Mouse (Mus musculus) left cerebral cortex, postnatal 10 days (tissue): ENCODE data around the gene Elp6. TPM values are rescaled to one million over a fixed set of nuclear protein-coding genes. Genes with fewer than 3 reads are reported as not detected.
"Not testable (repeated sequence)": the region's sequence is repeated elsewhere in the genome, so short reads cannot be mapped to it uniquely, and the experiment has no call there.

Source experiments
- DNase-seq, 2 experiments: peaks; one replicate each; pipeline ENCODE4 v3.0.0; 2021 to 2022; ENCODE audit warnings: low spot score in 2 of 2, mixed read lengths in 1 of 2; ENCODE audit errors: extremely low spot score in 1 of 2
- intact Hi-C: fragments of 180-260 bp; cut with DNase I; formaldehyde crosslinking; loops from one replicate; pipeline ENCODE4 v1.15.1; 2025
- total RNA-seq, 2 experiments: library from RNA; stranded (reverse); gene quantifications; 2 replicates each; pipeline ENCODE4 v1.2.3; 2021

The Elp6 gene
- total RNA-seq, 2 experiments from 2014 or later: 13.0 to 13.6 TPM

DNA sequence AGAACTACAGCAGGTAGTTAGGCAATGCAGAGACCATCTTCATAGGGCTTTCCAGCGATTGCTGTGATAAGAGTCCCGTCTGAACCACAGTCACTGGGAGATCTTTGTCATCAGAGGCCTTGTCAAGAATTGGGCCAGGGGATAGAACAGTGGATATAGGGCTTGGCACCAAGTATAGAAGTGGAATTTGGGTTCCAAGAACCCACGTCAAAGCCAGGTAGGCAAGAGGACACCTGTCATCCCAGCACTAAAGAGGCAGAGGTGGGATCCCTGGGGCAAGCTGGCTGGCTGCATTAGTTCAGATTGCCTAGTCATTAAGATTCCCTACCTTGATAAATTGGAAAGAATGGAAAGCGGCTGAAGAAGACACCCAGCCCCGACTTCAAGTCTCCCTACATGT lies 1.4 kb downstream of the Elp6 start:
- intact Hi-C loops: no loop called here
- no peak for DNase-seq

DNA sequence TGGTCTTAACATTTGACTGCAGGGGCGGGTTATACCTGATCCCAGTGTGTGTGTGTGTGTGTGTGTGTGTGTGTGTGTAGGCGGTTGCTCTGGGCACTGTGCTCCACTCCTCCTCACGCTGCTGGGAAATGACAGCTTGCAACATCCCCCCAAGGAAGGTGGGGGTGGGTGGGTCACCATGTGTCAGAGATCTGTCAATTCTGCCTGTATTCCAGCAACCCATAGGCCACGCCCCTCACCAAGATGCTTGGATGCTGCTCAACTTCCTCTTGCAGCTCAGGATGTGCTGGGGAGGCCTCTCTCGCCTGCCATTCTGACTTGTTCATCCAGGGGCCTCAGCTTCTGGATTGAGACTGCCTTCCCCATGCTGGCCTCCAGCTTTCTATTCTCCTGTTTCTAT lies 9.7 kb downstream of the Elp6 start:
- intact Hi-C loops: no loop called here
- no peak for DNase-seq

DNA sequence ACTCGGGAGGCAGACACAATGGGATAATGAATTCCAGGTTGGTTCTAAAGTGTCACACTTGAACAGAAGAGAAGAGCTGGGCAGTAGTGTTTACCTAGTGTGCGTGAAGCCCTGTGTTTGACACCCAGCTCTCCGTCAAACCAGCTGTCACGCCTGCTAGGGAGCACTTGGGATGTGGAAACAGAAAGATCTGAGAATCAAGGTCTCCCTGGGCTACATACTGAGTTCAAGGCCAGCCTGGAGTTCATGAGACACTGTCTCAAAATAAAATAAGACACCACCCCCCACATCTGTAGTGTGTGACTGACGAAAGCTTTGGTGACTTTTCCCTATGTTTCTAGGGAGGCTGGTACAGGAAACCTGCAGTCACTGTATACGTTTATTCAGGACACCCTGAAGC lies 10.4 kb downstream of the Elp6 start:
- no peak for DNase-seq
- intact Hi-C loops: no loop called here

DNA sequence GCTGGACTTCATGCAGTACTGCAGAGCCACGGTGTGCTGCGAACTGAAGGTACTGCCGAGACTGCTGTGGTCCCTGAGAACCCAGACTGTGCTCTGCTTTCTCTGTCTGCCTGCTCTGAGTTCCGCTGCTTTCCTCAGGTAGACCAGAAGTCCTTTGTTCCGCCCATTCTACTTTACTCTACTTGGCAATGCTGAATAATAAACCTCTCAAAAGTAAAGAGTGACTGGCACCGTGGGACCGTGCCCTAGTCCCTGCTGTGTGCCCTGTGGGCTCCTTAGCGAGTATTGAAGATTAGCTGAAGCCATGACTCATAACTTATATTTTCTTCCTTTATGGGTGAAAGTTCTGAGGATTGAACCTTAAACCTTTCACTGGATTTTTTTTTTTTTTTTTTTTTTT lies 10.9 kb downstream of the Elp6 start:
- no peak for DNase-seq
- intact Hi-C loops: no loop called here

DNA sequence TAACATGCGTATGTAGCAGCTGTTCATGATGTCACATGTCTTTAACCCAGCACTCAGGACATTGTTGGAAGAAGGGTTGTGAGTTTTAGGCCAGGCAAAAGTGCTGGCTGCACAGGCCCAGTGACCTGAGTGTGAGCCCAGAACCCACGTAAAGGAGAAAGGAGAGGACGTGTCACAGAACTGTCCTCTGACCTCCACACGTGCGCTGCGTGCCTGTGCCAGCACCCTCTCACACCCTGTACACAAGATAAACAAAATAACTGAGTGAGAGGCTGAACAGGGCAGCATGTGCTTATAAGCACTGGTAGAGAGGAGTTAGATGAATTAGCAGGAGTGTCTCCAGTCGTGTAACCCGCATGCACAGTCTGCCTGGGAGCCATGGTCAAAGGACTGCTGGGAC lies 11.5 kb downstream of the Elp6 start:
- intact Hi-C loops: no loop called here

DNA sequence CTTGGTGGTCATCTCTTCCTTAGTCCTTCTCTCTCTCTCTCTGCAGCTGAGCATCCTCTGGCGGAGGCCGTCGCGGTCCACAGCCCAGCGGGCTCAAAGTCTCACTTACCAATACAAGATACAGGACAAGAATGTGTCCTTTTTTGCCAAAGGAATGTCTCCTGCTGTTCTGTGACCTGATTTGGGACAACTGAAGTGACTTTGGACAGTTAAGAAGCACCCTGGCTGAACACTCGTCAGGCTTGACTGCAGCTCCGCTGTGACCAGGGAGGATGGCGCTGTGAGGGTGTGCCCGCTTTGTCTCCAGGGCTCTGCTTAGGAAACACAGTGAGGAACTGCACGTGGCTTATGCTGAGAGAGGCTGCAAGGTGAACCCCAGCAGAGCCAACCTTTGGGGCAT lies 15.8 kb downstream of the Elp6 start:
- DNase-seq: no peak
- intact Hi-C loops: no loop called here

More for the DNA sequence above, 11.5 kb downstream of the Elp6 start:
- no peak for DNase-seq

DNA sequence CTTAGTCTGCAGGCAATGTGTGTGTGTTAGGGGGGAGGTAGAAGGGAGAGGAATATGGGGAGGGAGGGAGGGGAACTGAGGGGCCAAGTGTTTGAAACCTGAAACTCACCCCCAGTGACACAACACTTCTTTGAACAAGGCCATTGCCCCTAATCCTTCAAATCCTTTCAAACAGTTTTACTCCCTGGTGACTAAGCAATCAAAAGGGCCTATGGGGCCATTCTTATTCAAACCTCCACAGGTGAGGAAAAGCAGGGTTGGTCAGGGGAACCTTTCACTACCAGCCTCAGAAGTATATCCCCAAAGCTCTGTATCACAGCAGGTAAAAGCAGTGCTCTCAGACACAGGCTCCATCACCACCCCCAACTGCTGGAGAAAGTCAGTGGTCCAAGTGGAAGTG lies 18.0 kb downstream of the Elp6 start:
- DNase-seq: no peak
- intact Hi-C loops: no loop called here

DNA sequence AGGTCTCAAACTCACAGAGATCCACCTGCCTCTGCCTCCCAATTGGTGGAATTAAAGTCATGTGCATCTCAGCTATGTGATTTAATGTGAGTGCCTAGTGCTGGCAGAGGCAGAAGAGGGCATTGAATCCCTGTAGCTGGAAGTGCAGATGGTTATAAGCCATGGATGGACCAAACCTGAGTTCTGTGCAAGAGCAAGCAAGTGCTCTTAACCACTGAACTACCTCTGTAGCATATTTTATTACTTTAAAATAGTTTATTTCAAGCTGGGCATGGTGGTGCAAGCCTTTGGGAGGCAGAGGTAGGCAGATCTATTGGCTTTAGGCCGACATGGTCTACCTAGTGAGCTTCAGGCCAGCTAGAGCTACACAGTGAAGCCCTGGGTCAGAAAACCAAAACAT lies 19.2 kb downstream of the Elp6 start:
- intact Hi-C loops: no loop called here
- no peak for DNase-seq

DNA sequence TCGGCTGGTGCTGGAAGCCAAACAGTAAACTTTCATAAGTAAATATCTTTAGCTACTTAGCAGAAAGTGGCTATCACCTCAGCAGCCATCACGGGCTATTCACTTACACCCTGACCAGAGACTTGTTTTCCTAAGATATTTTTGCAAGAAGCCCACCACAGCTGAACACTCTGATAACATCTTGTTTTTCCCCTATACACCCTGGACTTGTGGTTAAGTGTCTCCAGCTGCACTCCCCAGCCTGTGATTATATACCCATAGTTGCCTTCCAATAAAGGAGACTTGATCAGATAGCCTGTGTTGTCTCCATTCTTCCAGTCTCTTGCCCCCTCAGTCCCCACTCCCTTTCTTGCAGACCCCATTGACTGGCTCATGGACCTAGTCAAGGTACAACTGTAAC lies 23.2 kb downstream of the Elp6 start:
- DNase-seq: no peak
- intact Hi-C loops: no loop called here

DNA sequence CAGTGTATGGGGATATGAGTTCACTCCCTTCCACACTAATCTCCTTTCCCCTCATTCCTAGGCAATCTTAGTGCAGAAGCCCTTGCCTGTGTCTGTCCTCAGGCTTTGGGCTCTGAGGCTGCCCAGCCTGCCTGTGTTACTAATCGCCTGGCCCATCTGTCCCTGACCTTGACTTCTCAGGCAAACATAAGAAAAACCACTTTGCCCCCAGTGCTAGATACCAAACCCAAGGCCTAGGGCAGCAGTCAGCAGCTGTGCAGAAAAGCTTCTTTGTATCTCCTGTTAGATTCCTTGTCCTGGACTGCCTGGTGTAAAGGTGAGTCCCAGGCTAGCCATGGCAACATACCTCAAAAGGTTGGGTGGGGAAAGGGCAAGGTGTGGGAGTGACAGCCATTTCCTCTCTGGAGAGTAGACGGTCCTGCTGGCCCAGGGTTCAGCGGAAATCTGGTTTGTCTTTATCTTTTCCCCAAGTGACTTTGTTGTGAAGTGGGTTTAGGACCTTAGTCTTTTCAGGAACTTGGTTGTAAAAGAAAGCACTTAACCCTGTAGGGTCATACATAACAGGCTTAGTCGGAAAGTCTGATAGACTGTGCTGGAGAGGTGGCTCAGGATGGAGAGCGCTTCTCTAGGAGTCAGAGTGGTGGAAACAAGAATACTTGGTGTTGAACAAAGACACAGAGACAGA lies 24.1 kb downstream of the Elp6 start:
- no peak for DNase-seq
- intact Hi-C loops: no loop called here

DNA sequence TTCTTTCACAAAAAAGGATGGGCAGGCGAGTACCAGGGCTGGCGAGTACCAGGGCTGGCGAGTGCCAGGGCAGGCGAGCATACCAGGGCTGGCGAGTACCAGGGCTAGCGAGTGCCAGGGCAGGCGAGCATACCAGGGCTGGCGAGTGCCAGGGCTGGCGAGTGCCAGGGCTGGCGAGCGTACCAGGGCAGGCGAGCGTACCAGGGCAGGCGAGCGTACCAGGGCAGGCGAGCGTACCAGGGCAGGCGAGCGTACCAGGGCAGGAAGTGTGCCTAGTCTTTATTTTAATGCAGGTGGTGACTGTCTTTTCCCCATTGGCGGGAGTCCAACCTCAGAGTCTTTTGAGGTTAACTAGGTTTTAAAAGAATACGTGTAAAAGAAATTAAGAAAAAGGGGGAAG lies 24.7 kb downstream of the Elp6 start:
- intact Hi-C loops: no loop called here

DNA sequence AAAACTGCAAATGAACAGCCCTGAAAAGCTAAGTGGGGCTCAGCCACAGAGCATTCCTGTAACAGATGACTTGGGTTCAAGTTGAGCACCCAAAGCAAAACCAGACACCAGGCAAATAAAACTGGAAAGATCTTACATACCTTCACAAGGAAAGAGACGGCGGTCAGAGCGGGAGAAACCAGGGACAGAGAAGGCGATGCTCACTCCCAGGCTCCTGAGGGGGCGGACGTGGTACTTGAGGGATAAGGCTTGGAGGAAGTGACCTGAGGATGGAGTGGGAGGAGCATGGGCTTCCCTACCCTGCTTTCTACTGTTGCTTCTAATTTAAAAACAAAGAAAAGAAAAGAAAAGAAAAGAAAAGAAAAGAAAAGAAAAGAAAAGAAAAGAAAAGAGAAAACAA lies 25.4 kb downstream of the Elp6 start:
- no peak for DNase-seq
- intact Hi-C loops: no loop called here

More for the DNA sequence above, 24.7 kb downstream of the Elp6 start:
- DNase-seq: no peak

DNA sequence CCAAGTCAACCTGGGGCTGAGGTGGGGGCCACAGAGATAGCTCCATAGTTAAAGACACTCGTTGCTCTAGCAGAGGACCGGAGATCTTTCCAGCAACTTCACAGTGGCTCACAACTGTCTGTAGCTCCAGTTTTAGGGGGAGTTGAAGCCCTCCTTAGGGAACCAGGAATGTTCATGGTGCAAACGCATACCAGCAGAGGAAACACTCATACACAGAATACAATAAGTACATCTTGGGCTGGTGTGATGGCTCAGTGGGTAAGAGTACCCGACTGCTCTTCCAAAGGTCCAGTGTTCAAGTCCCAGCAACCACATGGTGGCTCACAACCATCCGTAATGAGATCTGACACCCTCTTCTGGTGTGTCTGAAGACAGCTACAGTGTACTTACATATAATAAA lies 25.9 kb downstream of the Elp6 start:
- intact Hi-C loops, DNase-seq: not testable (repeated sequence)

DNA sequence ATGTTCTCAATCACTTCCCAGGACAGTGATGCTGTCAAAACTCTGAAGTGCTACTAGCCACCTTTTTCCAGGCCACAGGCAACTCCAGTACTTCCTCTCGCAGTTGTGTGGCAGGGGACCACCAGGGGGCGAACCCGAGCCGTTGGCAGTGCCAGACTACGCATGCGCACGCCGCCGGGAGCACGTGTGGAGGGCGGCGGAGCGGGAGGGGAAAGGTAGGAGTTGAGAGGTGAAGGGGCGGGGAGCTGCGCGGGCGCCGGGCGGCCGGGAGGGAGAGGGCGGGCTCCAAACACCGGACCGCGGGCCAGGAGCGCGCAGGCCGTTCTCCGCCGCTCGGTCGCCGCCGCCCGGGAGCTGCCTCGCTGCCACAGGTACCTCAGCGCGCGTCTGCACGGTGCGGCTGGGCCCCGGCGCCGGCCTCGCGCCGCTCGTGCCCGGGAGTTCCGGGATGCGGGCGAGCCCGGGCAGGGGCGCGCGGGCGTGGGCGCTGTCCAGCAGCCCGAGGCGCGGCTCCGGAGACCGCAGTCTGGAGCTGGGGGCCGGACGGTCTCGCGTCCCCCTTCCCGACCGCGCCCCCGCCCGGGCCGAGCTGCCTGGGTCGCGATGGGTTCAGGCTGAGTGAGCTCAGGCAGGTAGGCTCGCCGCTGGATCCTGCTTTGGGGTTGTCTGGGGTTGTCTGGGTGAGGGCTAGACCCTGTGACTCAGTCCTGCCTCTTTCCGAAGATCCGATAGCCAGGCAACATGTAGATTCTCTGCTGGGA lies 28.3 kb downstream of the Elp6 start, which contains the start of gene Scap:
Gene Scap, plus strand, starts transcription at position 154 of the 761 bp plus-strand sequence.
- DNase-seq: peak; percentile 93 to 96
- intact Hi-C loops: no loop called here

DNA sequence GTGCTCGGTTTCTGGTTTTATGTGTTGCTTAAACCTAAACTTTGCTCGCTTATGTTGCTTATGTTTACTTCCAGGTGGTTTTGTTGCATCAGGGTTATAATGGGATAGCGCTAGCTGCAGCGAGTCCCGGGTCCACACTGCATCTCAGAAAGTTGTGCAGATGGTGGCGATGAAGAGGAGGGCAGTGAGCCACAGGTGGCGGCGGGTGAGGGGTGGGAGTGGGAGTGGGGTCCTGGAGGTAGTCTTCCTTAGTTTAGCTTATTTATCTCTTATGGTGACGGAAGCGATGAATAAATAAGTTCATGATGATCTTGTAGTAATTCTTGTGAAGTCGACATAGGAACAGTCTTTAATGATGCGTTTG lies 28.9 kb downstream of the Elp6 start:
- intact Hi-C loops: no loop called here
- no peak for DNase-seq

DNA sequence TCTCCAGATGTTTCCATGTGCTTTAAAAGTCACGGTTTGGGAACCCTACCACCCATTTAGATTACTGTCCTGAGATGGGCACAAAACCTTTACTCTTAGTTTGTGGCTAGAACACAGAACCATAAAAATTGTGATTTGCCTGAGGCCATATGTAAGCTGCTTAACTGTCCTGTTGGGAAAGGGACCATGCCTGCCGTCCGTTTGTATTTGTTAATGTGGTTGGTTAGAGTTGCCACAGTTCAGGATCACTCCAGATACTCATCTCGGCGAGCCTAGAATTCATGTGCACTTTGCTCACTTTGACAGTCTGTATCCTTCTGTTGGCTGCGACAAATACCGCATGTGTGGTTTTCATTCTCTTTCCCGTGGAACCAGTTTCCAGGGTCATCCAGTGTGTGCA lies 29.9 kb downstream of the Elp6 start:
- intact Hi-C loops: no loop called here
- no peak for DNase-seq

DNA sequence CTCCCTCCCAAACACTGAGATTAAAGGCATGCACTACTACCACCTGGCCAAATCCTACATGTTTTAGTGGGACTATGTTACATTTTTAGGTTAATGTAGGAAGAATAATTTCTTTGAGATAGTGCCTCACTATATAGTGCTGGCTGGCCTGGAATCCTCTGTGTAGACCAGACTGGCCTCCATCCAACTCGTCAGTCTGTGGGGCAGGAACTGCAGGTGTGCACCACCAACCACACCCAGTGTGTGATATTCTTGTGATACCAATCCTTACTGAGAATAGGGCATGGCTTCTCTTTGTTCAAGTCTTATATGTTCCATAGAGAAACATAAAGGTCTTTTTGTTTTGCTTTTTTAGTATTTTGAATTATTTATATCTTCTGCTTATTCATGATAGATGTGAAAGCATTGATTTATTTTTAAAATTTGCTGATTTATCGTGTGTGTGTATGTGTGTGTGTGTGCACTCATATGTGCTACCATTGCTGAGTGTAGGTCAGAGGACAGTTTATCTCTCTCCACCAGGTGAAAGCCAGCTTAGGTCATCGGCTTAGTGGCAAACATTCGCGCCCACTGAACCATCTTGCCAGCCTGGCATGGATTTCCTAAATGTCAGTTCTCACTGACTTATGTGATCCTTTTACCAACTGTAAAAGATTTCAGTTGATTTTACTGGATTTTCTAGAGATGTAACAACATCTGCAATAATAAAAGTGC lies 35.2 kb downstream of the Elp6 start:
- intact Hi-C loops: no loop called here
- DNase-seq: no peak

DNA sequence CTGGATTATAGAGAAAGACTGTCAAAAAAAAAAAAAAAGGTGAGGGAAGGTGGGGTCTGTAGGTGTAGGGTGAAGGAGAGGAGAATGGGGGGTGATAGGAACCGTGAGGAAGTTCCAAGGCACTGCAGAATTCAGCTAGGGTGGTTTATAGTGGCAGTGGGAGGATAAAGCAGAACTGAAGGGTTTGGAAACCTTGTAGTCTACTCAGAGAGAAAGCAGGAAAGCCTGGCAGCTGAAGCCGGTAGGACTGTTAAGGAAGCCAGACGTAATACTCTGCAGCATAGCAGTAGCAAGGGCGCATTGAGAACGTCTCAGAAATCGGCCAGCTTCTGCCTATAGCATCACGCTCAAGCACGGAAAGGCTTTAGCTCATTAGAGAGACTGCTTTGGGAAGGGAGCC lies 37.0 kb downstream of the Elp6 start:
- DNase-seq: no peak
- intact Hi-C loops: no loop called here

DNA sequence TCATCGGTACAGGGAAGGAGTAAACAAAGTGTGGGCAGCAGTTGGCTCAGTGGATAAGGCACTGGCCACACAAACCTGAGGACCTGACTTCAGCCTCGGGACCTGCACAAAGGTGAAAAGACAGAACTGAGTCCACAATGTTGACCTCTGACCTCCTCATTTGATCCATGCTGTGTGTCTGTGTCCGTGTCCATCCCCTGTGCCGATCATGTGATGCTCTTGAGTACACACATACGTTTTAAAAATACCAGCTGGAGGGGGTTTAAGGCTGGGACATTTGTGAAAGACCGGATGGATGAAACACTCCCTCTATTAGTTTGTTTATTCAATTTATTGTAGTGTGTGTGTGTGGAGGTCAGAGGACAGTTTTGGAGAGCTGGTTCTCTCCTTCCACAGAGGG lies 38.8 kb downstream of the Elp6 start:
- intact Hi-C loops: no loop called here
- DNase-seq: no peak
